In genomic region chr1:23323286-23323685, GRCm38 (mm10) we compare ENCODE assay signal across 14 mouse cellular contexts.
"Had no signal": no experiment of that assay in that cellular context is flagged by ENCODE, and none has a peak within 500 bp of the region (broad histone marks: within the 10 kb centered on the region; RNA-seq: fewer than 3 reads in every experiment).

No protein-coding gene starts in this region.

- ATAC-seq: intestine, embryonic 15.5 days; midbrain, embryonic 15.5 days had no signal

- H3K9ac ChIP-seq: intestine, embryonic 15.5 days; limb, embryonic 12.5 days; liver, embryonic 13.5 days; midbrain, embryonic 15.5 days; neural tube, embryonic 12.5 days had no signal

- H3K27me3 ChIP-seq: intestine, embryonic 15.5 days; limb, embryonic 12.5 days; liver, embryonic 13.5 days; megakaryocyte, embryonic 14.5 days; midbrain, embryonic 15.5 days; neural tube, embryonic 12.5 days had no signal

- H3K4me1 ChIP-seq: intestine, embryonic 15.5 days; limb, embryonic 12.5 days; liver, embryonic 13.5 days; neural tube, embryonic 12.5 days had no signal

- H3K9me3 ChIP-seq: intestine, embryonic 15.5 days; limb, embryonic 12.5 days; liver, embryonic 13.5 days; megakaryocyte, embryonic 14.5 days; midbrain, embryonic 15.5 days; neural tube, embryonic 12.5 days had no signal

- H3K4me2 ChIP-seq: intestine, embryonic 15.5 days; limb, embryonic 12.5 days; liver, embryonic 13.5 days; midbrain, embryonic 11.5 days; midbrain, embryonic 15.5 days; neural tube, embryonic 12.5 days had no signal

- H3K36me3 ChIP-seq: intestine, embryonic 15.5 days; limb, embryonic 12.5 days; liver, embryonic 13.5 days; midbrain, embryonic 15.5 days; neural tube, embryonic 12.5 days had no signal

- H3K4me3 ChIP-seq: intestine, embryonic 15.5 days; layer of hippocampus, adult 2 months; limb, embryonic 12.5 days; liver, embryonic 13.5 days; megakaryocyte, embryonic 14.5 days; midbrain, embryonic 15.5 days; neural tube, embryonic 12.5 days had no signal

- DNase-seq: liver; liver, embryonic 13.5 days; right cerebral cortex, postnatal 4 days; spleen, adult 18-20 months; thymus, adult 2 months; thymus, postnatal 25 days had no signal

- H3K27ac ChIP-seq: intestine, embryonic 15.5 days; layer of hippocampus, adult 2 months; limb, embryonic 12.5 days; liver, embryonic 13.5 days; macrophage; midbrain, embryonic 15.5 days; neural tube, embryonic 12.5 days had no signal
